Mouse (Mus musculus) erythroblast, embryonic 14.5 days (primary cell): ENCODE results near the gene Trak1. TPM values are rescaled to one million over a fixed set of nuclear protein-coding genes. Genes with fewer than 3 reads are reported as not detected.

Source experiments
- H3K27me3 ChIP-seq: 2 replicates; pipeline ENCODE4 v1.6.1; 2012; ENCODE audit warnings: inconsistent platforms; ENCODE audit not compliant: control insufficient read depth
- H3K36me3 ChIP-seq: 2 replicates; pipeline ENCODE4 v1.6.1; 2012; ENCODE audit warnings: mild to moderate bottlenecking, inconsistent platforms; ENCODE audit not compliant: control insufficient read depth
- H3K4me1 ChIP-seq: 2 replicates; pipeline ENCODE4 v1.6.1; 2012; ENCODE audit warnings: inconsistent platforms; ENCODE audit not compliant: control insufficient read depth
- H3K4me3 ChIP-seq: replicated peaks from 2 replicates; pipeline ENCODE3; 2012; ENCODE audit warnings: moderate library complexity, mild to moderate bottlenecking, inconsistent platforms
- H3K9me3 ChIP-seq: 2 replicates; pipeline ENCODE4 v1.6.1; 2012; ENCODE audit warnings: low read length, inconsistent platforms, mixed read lengths; ENCODE audit not compliant: control insufficient read depth
- GATA1 ChIP-seq: IDR thresholded peaks from 2 replicates; pipeline ENCODE4 v1.6.1; 2012; ENCODE audit warnings: low read length, inconsistent platforms, mixed read lengths
- TAL1 ChIP-seq: IDR thresholded peaks from 3 replicates; pipeline ENCODE4 v1.6.1; 2012; ENCODE audit warnings: low read length, inconsistent platforms, mixed read lengths
- polyA plus RNA-seq: library from polyadenylated mRNA; stranded (reverse); fragments of >175 nt; gene quantifications from 2 replicates; pipeline ENCODE4 v1.2.3, GENCODE M21; 2012

The Trak1 gene
- polyA plus RNA-seq, 1 experiment, result 1.2 TPM

DNA sequence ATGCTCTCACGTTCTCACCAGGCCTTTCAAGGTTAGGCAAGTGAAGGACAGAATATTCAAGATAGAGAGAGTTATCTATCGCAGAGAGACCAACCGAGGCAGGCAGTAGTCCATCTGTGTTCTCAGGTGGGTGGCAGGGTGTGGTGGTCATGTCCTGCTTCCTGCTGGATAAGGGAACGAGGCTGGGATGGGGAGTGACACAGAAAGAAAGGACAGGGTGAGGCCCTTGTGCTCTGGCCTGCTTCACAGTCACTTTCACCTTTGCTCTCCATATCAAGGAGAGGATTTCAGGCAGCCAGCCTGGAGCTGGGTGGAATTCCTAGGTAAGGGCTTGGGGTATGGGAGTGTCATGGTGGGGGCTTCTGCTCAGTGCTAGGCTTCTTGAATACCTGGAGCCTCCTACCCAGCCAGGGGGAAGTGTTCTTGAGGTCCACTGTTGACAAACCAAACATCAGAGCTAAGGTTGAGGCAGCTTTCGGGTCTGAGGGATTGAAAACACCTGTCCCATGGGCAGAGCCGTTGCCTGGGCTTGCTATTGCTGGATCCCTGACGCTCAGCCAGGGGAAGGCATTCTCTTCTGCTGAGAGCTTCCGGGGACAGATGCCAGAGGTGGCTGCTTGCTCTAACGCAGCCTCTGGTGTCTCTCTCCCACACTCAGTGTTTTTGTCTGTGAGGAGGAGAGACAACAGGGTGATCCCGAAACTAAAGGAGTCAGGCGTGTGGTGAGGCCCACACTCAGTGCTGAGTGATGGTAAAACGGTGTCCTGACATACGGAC lies 159.6 kb downstream of the Trak1 start:
- peaks cover 64% of the 10 kb centered on the region for H3K36me3 ChIP-seq

DNA sequence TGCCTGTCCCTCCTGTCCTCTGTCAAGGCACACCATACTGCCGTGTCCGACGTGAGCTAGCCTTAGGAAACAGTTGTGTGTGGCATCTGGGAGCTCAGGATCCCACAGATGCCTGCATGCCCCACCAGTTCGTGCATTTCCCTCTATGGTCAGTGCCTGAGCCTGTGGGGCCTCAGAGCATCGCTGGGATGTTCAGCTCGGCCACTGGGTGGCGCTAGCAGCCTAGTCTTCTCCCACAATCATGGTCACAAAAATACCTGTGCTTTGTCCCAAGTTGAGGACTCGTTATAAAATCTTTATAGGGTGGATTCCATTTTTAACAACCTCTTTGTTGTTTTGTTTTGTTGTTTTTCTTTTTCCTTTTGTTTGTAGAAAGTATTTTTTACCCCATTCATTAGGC lies 161.2 kb downstream of the Trak1 start:
- H3K9me3 ChIP-seq, result peaks cover 10% of the 10 kb centered on the region
- TF ChIP-seq GATA1, result no peak
- TF ChIP-seq TAL1, result no peak
- peaks cover 29% of the 10 kb centered on the region for H3K4me1 ChIP-seq
- H3K27me3 ChIP-seq, result no peaks in the 10 kb centered on the region
- H3K4me3 ChIP-seq, result no peak overlapping the region
- H3K36me3 ChIP-seq, result peaks cover 54% of the 10 kb centered on the region

More for the DNA sequence above, 159.6 kb downstream of the Trak1 start:
- Histone ChIP-seq H3K4me3 (no peak overlapping the region), H3K27me3 (no peaks in the 10 kb centered on the region), H3K4me1 (peaks cover 44% of the 10 kb centered on the region), H3K9me3 (peaks cover 22% of the 10 kb centered on the region)
- no peak for TF ChIP-seq GATA1
- no peak for TF ChIP-seq TAL1

DNA sequence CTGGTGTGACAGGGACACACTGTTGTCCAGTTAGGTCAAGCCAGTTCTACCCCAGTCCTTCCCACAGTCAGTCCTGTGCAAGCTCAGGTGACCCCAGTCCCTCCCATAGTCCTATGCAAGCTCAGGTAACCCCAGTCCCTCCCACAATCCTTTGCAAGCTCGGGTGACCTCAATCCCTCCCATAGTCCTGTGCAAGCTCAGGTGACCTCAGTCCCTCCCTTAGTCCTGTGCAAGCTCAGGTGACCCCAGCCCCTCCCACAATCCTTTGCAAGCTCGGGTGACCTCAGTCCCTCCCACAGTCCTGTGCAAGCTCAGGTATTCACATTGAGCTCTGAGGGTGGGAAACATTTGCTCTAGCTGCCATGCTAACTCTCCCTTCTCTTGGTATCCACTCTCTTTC lies 162.6 kb downstream of the Trak1 start:
- Histone ChIP-seq H3K27me3 (no peaks in the 10 kb centered on the region), H3K9me3 (no peaks in the 10 kb centered on the region), H3K4me3 (no peak overlapping the region), H3K4me1 (peaks cover 23% of the 10 kb centered on the region), H3K36me3 (peaks cover 39% of the 10 kb centered on the region)
- TF ChIP-seq TAL1, result no peak
- no peak for TF ChIP-seq GATA1

DNA sequence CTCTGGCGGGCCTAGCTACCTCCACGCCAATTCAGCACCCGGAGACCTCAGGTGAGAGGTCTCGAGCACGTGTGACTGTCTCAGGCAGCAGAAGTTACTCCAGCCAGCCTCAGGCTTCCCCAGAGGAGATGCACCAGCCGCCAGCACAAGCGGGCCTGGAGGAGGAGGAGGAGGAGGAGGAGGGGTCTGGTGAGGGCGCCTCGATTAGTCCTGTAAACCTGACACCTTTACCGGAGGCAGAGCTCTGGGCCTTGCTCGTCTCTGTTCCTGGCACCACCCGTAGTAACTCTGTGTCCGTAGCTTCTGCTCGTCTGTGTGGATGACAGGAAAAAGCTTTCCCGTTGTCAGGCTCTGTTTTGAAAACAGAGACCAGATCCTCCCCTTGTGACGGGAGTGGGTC lies 163.2 kb downstream of the Trak1 start:
- no peak overlapping the region for H3K4me3 ChIP-seq

DNA sequence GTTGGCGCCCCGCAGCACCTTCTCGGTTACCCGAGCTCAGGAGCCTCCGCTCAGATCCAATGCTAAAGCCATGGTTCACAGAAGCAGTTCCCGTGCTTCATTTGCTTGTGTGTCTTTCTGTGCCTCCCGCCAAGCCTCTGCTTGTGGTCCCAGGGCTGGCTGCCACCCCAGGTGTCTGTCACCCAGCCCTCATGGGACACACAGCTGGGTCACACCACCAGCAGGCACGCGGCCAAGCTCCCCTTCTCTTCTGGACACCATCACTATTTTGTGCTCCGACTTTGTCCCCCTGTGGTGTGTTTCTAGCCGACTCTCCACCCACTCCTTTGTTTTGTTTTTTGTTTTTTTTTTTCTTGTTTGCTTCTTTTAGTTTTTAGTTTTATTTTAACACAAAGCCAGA lies 170.2 kb downstream of the Trak1 start:
- no peaks in the 10 kb centered on the region for H3K4me1 ChIP-seq
- H3K9me3 ChIP-seq, result no peaks in the 10 kb centered on the region
- H3K27me3 ChIP-seq, result no peaks in the 10 kb centered on the region
- peaks cover 3% of the 10 kb centered on the region; the same call in 1 of the 2 replicates for H3K36me3 ChIP-seq
- TF ChIP-seq GATA1, result no peak
- no peak for TF ChIP-seq TAL1
- no peak overlapping the region for H3K4me3 ChIP-seq

More for the DNA sequence above, 163.2 kb downstream of the Trak1 start:
- Histone ChIP-seq H3K27me3 (no peaks in the 10 kb centered on the region), H3K4me1 (peaks cover 21% of the 10 kb centered on the region), H3K36me3 (peaks cover 36% of the 10 kb centered on the region), H3K9me3 (no peaks in the 10 kb centered on the region)
- TF ChIP-seq GATA1 (no peak), TAL1 (no peak)

DNA sequence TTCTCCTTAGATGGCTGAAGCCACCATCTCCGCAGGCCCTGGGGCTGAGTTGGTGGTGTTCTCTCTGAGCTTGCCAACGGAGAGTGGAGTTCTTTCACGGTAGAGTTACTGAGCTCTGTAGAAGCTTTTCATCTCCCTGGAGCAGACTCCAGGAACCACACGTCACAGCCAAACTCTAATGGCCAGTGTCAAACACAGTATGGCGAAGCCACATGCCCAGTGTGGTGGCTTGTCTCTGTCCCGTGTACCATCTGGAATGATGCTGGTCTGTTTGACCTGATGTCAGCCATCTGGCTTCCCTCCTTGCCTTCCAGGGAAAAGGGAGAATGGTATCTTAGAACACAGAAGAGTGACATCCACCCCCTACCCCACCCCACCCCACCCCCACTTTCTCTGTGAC lies 172.4 kb downstream of the Trak1 start:
- TF ChIP-seq TAL1 (no peak), GATA1 (no peak)
- no peaks in the 10 kb centered on the region for H3K27me3 ChIP-seq
- no peaks in the 10 kb centered on the region for H3K9me3 ChIP-seq
- H3K4me1 ChIP-seq, result no peaks in the 10 kb centered on the region
- no peaks in the 10 kb centered on the region; the same call in 1 of the 2 replicates for H3K36me3 ChIP-seq
- H3K4me3 ChIP-seq, result no peak overlapping the region

DNA sequence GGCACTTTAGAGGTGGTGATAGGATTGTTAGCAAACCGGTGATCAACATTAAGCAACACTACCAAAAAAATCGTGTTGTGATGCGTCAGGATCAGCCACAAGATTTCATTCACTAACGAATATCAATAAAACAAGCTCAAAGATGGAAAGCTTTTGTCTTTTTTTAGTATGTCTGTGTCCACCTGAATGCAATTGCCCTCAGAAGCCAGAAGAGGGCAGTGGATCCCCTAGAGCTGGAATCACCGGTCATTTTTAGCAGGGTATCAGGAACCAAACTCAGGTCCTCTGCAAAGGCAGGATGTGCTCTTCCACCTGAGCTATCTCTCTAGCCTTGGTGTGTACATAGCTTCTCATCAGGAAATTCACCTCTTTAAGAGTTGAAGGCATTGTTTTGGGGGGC lies 177.5 kb downstream of the Trak1 start:
- no peaks in the 10 kb centered on the region for H3K27me3 ChIP-seq
- no peaks in the 10 kb centered on the region; the same call in 1 of the 2 replicates for H3K36me3 ChIP-seq
- H3K4me1 ChIP-seq, result peaks cover 6% of the 10 kb centered on the region; the same call in 1 of the 2 replicates
- no peaks in the 10 kb centered on the region for H3K9me3 ChIP-seq
- no peak overlapping the region for H3K4me3 ChIP-seq
- TF ChIP-seq TAL1 (no peak), GATA1 (no peak)

DNA sequence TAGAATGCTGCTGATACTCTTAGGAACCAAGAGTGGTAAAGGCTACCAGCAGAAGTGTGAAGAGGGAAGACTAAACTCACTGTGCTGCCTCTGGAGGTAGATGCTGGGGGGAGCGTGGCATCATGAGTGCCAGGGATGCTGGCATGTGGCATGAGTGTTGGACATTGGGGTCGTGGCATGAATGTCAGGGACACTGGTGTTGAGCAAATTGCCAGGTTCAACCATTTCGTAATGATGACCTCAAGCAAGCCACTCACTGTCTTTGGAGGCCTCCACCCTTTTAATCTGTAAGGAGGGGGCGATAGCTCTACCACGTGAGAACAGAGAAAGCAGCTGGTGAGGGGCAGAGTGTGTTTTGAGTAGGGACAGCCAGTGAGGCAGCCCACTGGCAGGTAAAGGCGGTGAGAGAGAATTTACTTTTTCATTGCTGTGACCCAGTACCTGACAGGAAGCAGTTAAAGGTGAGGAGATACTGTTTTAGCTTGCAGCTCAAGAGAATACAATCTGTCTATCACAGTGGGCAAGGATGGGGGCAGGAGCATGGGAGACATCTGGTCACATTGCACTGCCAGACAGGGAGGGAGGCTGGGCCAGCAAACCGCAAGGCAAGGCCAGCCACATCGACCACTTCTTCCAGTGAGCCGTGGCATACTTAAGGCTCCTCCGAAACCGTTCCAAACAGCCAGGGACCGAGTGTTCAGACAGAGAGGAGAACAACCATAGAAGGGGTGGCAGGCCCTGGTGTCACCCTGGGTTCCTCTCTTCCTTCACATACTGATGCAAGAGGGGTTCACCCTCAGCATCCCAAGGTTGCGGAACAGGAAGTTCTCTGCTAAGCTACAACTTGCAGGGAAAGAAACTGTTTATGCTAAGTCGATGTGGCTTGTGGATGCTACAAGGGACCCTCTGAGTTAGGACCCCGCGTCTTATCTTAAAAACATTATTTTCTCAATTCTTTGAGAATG lies 178.5 kb downstream of the Trak1 start:
- H3K9me3 ChIP-seq, result no peaks in the 10 kb centered on the region

More for the DNA sequence above, 178.5 kb downstream of the Trak1 start:
- TF ChIP-seq TAL1 (no peak), GATA1 (no peak)
- no peaks in the 10 kb centered on the region; the same call in 1 of the 2 replicates for H3K36me3 ChIP-seq
- no peak overlapping the region for H3K4me3 ChIP-seq
- H3K27me3 ChIP-seq, result no peaks in the 10 kb centered on the region
- peaks cover 6% of the 10 kb centered on the region; the same call in 1 of the 2 replicates for H3K4me1 ChIP-seq
